Mouse (Mus musculus) midbrain, embryonic 15.5 days (tissue): ENCODE data around the gene Prr13. TPM values are rescaled to one million over a fixed set of nuclear protein-coding genes. Genes with fewer than 3 reads are reported as not detected.
A peak's percentile ranks its signal among the peaks of the same experiment; 100 is the strongest.

ENCODE experiments used
- ATAC-seq: fragments of 200-750 bp; cut with Nextera tagmentation; replicated peaks from 2 replicates; pipeline ENCODE4 v1.8.0; 2017; ENCODE audit warnings: moderate TSS enrichment
- H3K27ac ChIP-seq: fragments of 300-500 bp; sonication (generic); 2 replicates; pipeline ENCODE4 v1.5.1; 2015; ENCODE audit warnings: mild to moderate bottlenecking, inconsistent platforms
- H3K27me3 ChIP-seq: fragments of 300-500 bp; sonication (generic); replicated peaks from 2 replicates; pipeline ENCODE4 v1.6.1; 2015; ENCODE audit warnings: inconsistent platforms
- H3K36me3 ChIP-seq: fragments of 300-500 bp; sonication (generic); replicated peaks from 2 replicates; pipeline ENCODE4 v1.6.1; 2015; ENCODE audit warnings: inconsistent platforms
- H3K4me1 ChIP-seq: fragments of 300-500 bp; sonication (generic); 2 replicates; pipeline ENCODE4 v1.6.1; 2015; ENCODE audit warnings: inconsistent platforms
- H3K4me2 ChIP-seq: fragments of 300-500 bp; sonication (generic); 2 replicates; pipeline ENCODE4 v1.6.1; 2015; ENCODE audit warnings: inconsistent platforms, mild to moderate bottlenecking, moderate library complexity
- H3K4me3 ChIP-seq: fragments of 300-500 bp; sonication (generic); 2 replicates; pipeline ENCODE4 v1.5.1; 2015; ENCODE audit warnings: mild to moderate bottlenecking, inconsistent platforms
- H3K9ac ChIP-seq: fragments of 300-500 bp; sonication (generic); 2 replicates; pipeline ENCODE4 v1.6.1; 2015; ENCODE audit warnings: mild to moderate bottlenecking, inconsistent platforms
- H3K9me3 ChIP-seq: fragments of 300-500 bp; sonication (generic); 2 replicates; pipeline ENCODE4 v1.6.1; 2016; ENCODE audit warnings: inconsistent platforms
- WGBS: fragments of 180-500 bp; shearing (Covaris S2); methylation state at CpG from one replicate; pipeline ENCODE4 v1.1.7; 2015; ENCODE audit warnings: mixed read lengths; 5-methylcytosine and 5-hydroxymethylcytosine counted together
- polyA plus RNA-seq: library from polyadenylated mRNA; unstranded; fragments of >200 nt; fragmentation: Nextera tagmentation; extraction: Ambion mirVana; gene quantifications from 2 replicates; pipeline ENCODE4 v1.2.1, GENCODE M21; 2015

The Prr13 gene
- polyA plus RNA-seq, 1 experiment from 2014 or later = 107 TPM

DNA sequence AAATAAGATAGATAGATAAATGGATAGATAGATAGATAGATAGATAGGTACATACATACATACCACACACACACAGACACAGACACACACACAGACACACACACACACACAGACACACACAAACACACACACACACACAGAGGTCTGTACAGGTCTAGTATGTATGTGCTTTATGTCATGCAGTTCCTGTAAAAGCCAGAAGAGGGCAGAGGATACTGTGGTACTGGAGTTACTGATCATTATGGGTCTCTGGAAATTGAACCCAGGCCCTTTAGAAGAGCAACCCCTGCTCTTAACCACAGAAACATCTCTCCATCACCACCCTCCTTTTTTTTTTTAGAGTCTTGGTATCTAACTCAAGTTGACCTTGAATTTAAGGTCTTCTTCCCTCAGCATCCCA is 4.8 kb downstream of the Prr13 start:
- peaks cover 17% of the 10 kb centered on the region for H3K4me1 ChIP-seq
- no peak overlapping the region for H3K27ac ChIP-seq
- no peak overlapping the region for H3K4me2 ChIP-seq
- no peak overlapping the region for H3K4me3 ChIP-seq
- no peak overlapping the region for H3K9ac ChIP-seq
- H3K36me3 ChIP-seq = peaks cover 10% of the 10 kb centered on the region; the same call in 1 of the 2 replicates
- H3K9me3 ChIP-seq = no peaks in the 10 kb centered on the region
- no peak for ATAC-seq
- H3K27me3 ChIP-seq = no peaks in the 10 kb centered on the region

DNA sequence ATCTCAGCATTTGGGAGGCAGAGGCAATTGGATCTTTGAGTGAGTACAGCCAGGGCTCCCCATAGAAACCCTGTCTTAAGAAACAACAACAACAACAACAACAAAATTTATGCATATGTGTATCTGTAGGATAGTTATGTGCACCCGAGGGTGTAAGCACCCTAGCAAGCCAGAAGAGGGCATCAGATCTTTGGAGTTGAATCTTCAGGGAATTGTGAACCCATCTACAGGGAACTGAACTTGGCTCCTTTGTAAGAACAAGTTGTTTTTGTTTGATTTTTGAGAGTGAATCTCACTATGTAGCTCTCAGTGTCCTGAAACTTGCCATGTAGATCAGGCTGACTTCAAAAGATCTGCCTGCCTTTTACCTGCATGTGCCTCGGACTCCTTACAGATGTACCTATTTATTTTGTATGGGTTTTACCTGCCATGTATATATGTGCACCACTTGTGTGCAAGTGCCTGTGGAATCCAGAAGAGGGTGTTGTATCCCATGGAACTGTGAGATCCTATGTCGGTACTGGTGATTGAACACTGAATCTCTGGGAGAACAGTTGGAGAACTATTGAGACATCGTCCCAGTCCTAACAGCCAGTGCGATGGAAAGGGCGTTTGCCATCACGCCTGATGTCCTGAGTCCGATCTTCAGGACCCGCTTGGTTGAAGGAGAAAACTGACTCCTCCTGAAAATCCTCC is 10.0 kb downstream of the Prr13 start:
- ATAC-seq = no peak
- 98% methylated on average over 9 of the region's 9 CpGs for WGBS
- no peak overlapping the region for H3K4me3 ChIP-seq

DNA sequence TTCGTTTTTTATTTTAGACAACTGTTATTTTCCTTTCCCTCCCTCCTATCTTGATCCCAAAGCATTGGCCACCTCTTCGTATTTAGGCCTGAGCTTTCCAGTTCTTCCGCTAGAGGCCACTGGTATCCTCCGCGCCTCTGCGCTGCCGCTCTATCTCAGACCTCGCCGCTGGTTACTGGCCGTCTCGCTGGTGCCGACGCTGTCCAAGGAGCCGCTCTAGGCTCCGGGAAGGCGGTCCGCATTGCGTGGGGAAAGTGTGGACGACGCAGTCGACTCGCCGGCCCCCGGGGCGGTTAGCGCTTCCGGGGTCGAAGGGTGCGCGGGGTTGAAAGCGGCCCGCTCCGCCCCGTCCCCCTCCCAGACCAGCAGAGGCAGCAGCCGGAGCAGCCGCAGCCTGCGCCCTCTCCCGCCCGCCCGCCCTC is 11.4 kb downstream of the Prr13 start, which contains the start of gene Pcbp2:
Gene Pcbp2 (plus strand): TSS at position 357 of the 422 bp plus-strand sequence.
- WGBS = under 1% methylated on average over 37 of the region's 40 CpGs
- Histone ChIP-seq H3K4me1 (peaks cover 17% of the 10 kb centered on the region), H3K27me3 (no peaks in the 10 kb centered on the region), H3K4me2 (peak within 1 kb of the TSS; percentile 65), H3K9ac (peak within 1 kb of the TSS; percentile 88), H3K9me3 (no peaks in the 10 kb centered on the region), H3K4me3 (peak within 1 kb of the TSS; percentile 93), H3K36me3 (peaks cover 15% of the 10 kb centered on the region), H3K27ac (peak within 1 kb of the TSS; percentile 95)
- ATAC-seq = peak; percentile 99

More for the DNA sequence above, 10.0 kb downstream of the Prr13 start:
- no peak overlapping the region for H3K27ac ChIP-seq
- H3K4me1 ChIP-seq = peaks cover 17% of the 10 kb centered on the region
- 0 out of 2 replicates have a peak, but pooled peaks cover 3% of the 10 kb centered on the region for H3K36me3 ChIP-seq
- H3K9ac ChIP-seq = no peak overlapping the region
- H3K4me2 ChIP-seq = no peak overlapping the region
- no peaks in the 10 kb centered on the region for H3K9me3 ChIP-seq
- no peaks in the 10 kb centered on the region for H3K27me3 ChIP-seq

DNA sequence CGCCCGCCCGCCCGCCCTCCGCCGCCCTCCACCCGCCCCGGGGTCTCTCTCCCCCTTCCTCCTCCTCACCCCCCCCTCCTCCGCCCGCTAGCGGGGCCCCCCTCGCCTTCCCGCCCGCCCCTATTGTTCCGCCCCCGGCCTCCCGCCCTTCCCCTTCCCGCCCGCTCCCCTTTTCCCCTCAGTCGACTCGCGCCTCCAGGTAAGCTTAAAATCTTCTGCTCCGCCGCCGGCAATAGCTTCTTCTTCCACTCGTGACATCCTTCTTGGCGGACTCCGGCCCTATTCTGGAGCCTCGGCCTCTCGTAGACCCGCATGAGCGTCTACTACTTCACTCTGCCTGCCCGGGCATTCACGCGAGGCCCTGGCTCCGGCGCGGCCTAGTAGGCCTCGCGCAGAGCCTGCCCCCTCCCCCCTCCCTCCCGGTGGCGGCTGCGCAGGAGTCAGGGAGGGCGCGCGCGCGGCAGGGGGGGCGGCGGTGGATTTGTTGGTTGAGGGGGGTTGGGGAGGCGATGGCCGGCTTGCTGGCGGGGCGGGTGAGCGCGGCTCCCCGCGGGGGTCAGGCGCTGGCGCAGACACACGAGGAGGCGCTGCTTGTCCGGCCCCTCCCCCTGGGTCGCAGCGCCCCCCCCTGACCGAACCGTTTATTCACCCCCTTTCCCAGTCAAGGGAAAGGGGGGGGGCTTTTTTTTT is 11.9 kb downstream of the Prr13 start:
- WGBS = under 1% methylated on average over 35 of the region's 67 CpGs
- H3K27ac ChIP-seq = peak overlapping the region; percentile 95

DNA sequence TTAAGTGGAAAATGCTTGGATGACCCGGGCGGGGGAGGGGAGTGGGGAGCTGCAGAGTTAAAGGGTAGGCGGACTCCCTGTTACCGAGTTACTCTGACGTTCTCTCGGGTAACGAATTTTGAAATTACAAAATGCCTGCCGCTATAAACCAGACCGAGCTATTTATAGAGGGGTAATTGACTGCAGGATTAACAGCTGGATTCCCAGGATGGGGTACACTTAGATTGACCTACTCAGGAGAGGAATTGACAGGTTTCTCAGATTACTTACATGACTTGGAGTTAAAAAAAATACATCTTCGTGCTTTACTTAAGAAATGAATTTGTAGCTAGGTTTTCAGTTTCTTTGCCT is 12.4 kb downstream of the Prr13 start:
- Histone ChIP-seq H3K9me3 (no peaks in the 10 kb centered on the region), H3K27me3 (no peaks in the 10 kb centered on the region), H3K36me3 (peaks cover 26% of the 10 kb centered on the region), H3K27ac (peak overlapping the region; percentile 95), H3K4me3 (peak overlapping the region; percentile 93), H3K9ac (peak overlapping the region; percentile 88), H3K4me2 (peak overlapping the region; percentile 65), H3K4me1 (peaks cover 17% of the 10 kb centered on the region)
- 0 out of 2 replicates have a peak, but pooled peaks have one; percentile 0 for ATAC-seq
- 0% methylated on average over 10 of the region's 10 CpGs for WGBS

More for the DNA sequence above, 11.9 kb downstream of the Prr13 start:
- Histone ChIP-seq H3K9ac (peak overlapping the region; percentile 88), H3K27me3 (no peaks in the 10 kb centered on the region), H3K9me3 (no peaks in the 10 kb centered on the region), H3K36me3 (peaks cover 21% of the 10 kb centered on the region), H3K4me2 (peak overlapping the region; percentile 65), H3K4me1 (peaks cover 17% of the 10 kb centered on the region), H3K4me3 (peak overlapping the region; percentile 93)
- ATAC-seq = peak; percentile 85

DNA sequence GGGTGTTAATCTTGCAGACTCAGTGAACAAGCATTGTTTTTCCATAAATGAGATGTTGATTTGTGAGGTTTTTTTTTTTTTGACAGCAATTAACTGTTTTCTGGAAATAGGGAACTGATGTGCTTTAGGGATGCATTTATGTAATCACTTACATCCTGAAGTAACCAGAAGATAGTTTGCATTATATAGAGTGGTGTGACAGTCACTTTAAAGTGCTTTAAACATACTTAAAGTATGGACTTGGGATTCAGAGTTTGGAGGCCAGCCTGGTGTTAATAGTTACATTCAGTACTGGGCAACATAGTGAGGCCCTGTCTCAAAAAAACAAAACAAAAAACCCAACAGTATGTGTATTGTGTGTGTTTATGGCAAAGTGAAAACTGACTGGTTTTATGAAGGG is 12.9 kb downstream of the Prr13 start:
- Histone ChIP-seq H3K9ac (0 out of 2 replicates have a peak overlapping the region, but pooled peaks have one; percentile 88), H3K4me1 (peaks cover 17% of the 10 kb centered on the region), H3K4me2 (peak overlapping the region; percentile 65), H3K27ac (no peak overlapping the region), H3K9me3 (no peaks in the 10 kb centered on the region), H3K4me3 (peak overlapping the region; percentile 93), H3K27me3 (no peaks in the 10 kb centered on the region), H3K36me3 (peaks cover 30% of the 10 kb centered on the region)
- ATAC-seq = no peak

DNA sequence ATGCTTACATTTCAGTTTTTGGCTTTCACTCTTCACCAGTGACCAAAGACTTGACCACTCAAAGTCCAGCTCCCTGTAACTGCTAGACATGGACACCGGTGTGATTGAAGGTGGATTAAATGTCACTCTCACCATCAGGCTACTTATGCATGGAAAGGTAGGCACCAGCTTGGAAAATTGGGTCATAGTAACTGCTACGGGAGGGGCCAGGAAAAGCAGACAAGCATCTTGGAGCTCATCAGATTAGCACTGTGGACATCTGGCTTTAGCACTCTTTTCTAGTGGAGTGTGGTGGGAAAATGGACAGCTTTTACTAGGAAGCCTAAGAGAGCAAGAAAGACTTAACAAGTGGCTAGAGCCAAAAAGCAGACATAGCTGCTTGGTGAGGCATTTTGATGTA is 14.4 kb downstream of the Prr13 start:
- H3K4me3 ChIP-seq = no peak overlapping the region
- 70% methylated on average over 2 of the region's 2 CpGs for WGBS
- H3K9me3 ChIP-seq = no peaks in the 10 kb centered on the region
- peaks cover 42% of the 10 kb centered on the region for H3K36me3 ChIP-seq
- ATAC-seq = no peak
- no peak overlapping the region for H3K4me2 ChIP-seq
- H3K27ac ChIP-seq = no peak overlapping the region
- peaks cover 17% of the 10 kb centered on the region for H3K4me1 ChIP-seq
- H3K27me3 ChIP-seq = no peaks in the 10 kb centered on the region
- H3K9ac ChIP-seq = no peak overlapping the region

DNA sequence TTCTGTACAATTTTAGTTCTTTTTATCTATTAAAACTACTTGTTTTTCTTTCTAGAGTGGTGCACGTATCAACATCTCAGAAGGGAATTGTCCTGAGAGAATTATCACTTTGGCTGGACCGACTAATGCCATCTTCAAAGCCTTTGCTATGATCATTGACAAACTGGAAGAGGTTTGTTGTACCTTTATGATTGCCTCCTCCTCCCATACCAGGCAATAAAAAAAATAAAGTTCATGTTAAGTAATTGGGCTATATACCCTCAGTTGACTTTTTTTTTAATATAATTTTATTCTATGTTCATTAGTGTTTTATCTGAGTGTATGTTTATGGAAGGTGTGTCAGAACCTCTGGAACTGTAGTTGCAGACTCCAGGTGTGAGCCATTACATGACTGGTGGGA is 15.7 kb downstream of the Prr13 start:
- H3K4me2 ChIP-seq = no peak overlapping the region
- H3K27ac ChIP-seq = no peak overlapping the region
- no peak overlapping the region for H3K4me3 ChIP-seq
- no peaks in the 10 kb centered on the region for H3K9me3 ChIP-seq
- 92% methylated on average over 2 of the region's 2 CpGs for WGBS
- ATAC-seq = no peak
- no peaks in the 10 kb centered on the region for H3K27me3 ChIP-seq
- H3K4me1 ChIP-seq = peaks cover 17% of the 10 kb centered on the region
- H3K36me3 ChIP-seq = peaks cover 49% of the 10 kb centered on the region
- no peak overlapping the region for H3K9ac ChIP-seq

DNA sequence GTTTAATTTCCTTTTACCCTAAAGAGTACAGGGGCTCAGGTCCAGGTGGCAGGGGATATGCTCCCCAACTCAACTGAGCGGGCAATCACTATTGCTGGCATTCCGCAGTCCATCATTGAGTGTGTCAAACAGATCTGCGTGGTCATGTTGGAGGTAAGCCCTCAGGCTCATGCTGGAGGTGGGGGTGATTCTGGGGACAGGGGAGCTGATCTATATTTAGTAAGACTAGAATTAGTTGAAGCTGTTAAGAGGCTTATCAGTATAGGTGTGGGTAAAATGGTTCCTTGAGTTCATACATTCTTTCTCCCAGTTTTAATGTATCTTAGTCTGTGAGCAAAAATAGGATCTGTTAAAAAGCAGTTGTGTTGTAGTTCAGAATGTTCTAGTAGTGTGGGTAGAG is 24.3 kb downstream of the Prr13 start:
- Histone ChIP-seq H3K27me3 (no peaks in the 10 kb centered on the region), H3K9ac (no peak overlapping the region), H3K4me2 (no peak overlapping the region), H3K4me3 (no peak overlapping the region), H3K4me1 (no peaks in the 10 kb centered on the region), H3K27ac (no peak overlapping the region), H3K9me3 (no peaks in the 10 kb centered on the region), H3K36me3 (peaks cover 54% of the 10 kb centered on the region)
- 93% methylated on average over 3 of the region's 3 CpGs for WGBS
- no peak for ATAC-seq

DNA sequence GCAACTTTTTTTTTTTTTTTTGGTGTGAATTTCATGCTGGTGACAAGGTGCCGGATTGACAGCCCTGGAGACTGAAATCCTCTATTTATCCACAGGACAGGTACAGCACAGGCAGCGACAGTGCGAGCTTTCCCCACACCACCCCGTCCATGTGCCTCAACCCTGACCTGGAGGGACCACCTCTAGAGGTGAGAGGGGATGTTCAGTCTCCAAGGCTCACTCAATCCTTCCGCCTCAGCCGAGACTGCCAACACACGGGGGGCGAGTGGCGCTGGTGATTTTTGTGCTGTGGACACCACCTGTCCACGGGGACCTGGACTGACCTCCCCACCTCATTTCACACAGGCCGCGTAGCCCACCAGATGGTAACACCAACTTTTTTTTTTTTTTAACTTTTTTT is 27.0 kb downstream of the Prr13 start:
- Histone ChIP-seq H3K4me2 (no peak overlapping the region), H3K4me1 (no peaks in the 10 kb centered on the region), H3K36me3 (peaks cover 63% of the 10 kb centered on the region), H3K27me3 (no peaks in the 10 kb centered on the region), H3K9ac (no peak overlapping the region), H3K4me3 (no peak overlapping the region), H3K27ac (no peak overlapping the region), H3K9me3 (no peaks in the 10 kb centered on the region)
- ATAC-seq = no peak
- 94% methylated on average over 12 of the region's 12 CpGs for WGBS

DNA sequence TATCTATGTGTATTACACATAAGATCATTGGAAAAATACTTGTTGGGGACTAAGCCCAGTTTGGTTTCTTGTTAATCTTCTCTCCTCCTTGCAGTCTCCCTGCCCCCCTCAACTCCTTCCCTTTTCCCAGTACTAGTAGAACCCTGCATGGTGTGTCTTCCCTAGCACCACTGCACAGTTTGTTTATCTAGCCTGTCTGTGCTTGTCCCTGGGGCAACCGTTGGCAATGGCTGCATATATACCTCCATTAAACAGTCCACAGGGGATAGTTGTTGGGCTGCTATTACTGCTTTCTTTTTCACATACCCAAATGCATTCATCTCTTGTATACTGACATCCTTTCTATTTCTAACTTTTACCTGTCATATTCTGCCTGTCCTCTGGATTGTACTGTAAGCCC is 28.8 kb downstream of the Prr13 start:
- Histone ChIP-seq H3K4me2 (no peak overlapping the region), H3K4me3 (no peak overlapping the region), H3K9me3 (no peaks in the 10 kb centered on the region), H3K36me3 (peaks cover 60% of the 10 kb centered on the region), H3K4me1 (no peaks in the 10 kb centered on the region), H3K27ac (no peak overlapping the region), H3K9ac (no peak overlapping the region), H3K27me3 (no peaks in the 10 kb centered on the region)
- WGBS = 78% methylated on average over 1 of the region's 1 CpGs
- no peak for ATAC-seq

DNA sequence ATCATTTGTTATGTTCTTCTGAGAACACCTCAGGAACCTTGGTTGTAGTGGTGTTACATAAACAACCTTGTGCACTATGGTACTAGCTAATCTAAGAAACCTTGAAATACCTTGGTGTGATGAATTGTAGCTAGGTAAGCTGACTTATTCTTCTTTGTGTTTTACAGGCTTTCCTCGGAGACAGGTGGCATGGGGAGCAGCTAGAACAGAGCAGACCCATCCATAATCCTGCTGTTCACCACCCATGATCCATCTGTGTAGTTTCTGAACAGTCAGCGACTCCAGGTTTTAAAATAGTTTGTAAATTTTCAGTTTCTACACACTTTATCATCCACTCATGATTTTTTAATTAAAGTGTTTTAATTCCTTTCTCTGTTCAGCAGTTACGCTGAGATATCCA is 39.5 kb downstream of the Prr13 start:
- H3K27ac ChIP-seq = no peak overlapping the region
- WGBS = 90% methylated on average over 3 of the region's 3 CpGs
- H3K4me1 ChIP-seq = no peaks in the 10 kb centered on the region
- no peak for ATAC-seq
- H3K9ac ChIP-seq = no peak overlapping the region
- H3K9me3 ChIP-seq = no peaks in the 10 kb centered on the region
- peaks cover 83% of the 10 kb centered on the region for H3K36me3 ChIP-seq
- H3K4me2 ChIP-seq = no peak overlapping the region
- no peak overlapping the region for H3K4me3 ChIP-seq
- H3K27me3 ChIP-seq = no peaks in the 10 kb centered on the region

DNA sequence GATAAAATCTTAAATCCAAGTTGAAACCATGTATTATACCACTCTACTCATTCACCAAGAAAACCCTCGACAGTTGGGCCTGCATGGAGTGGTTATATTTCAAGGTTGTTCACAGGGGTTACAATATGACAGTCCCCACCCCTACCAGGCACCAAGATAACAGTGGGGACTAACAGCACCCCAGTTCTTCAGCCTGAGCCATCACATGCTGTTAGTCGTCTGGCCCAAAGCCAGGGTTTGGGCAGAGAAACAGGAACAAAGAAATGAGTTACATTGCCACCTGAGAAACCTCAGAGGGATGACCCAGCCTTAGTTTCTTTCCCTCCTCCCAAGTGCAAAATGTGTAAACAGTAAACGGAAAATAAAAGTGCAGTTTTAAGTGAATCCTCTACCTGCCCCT is 40.5 kb downstream of the Prr13 start:
- H3K9me3 ChIP-seq = no peaks in the 10 kb centered on the region
- no peak overlapping the region for H3K4me3 ChIP-seq
- no peak overlapping the region for H3K9ac ChIP-seq
- H3K4me1 ChIP-seq = no peaks in the 10 kb centered on the region
- H3K4me2 ChIP-seq = no peak overlapping the region
- H3K36me3 ChIP-seq = peaks cover 85% of the 10 kb centered on the region
- WGBS = 77% methylated on average over 3 of the region's 3 CpGs
- H3K27ac ChIP-seq = no peak overlapping the region
- no peak for ATAC-seq
- H3K27me3 ChIP-seq = no peaks in the 10 kb centered on the region
